Mouse (Mus musculus): ENCODE results near the gene Cops9. TPM values are rescaled to one million over a fixed set of nuclear protein-coding genes. Genes with fewer than 3 reads are reported as not detected.

Cops9 gene
- polyA plus RNA-seq, 1 experiment: 144 TPM

GRCm38 (mm10) chr1:92605482-92605881, 36.3 kb downstream of the Cops9 start, which contains the start of gene Olfr1410:
Gene Olfr1410, plus strand, starts transcription at chr1:92605782.
- H3K4me3 ChIP-seq (ENCODE audit: control insufficient read depth, insufficient read depth, low read length): no peak within 1 kb of the TSS
- no peak for DNase-seq
- no peaks in the 10 kb centered on the region for H3K27me3 ChIP-seq (ENCODE audit: control insufficient read depth, insufficient read depth, low read length)
- 90% methylated on average over 1 of the region's 1 CpGs for WGBS
- TF ChIP-seq CTCF (IDR thresholded peaks at IDR 0.05; ENCODE audit: borderline replicate concordance, control insufficient read depth, extremely low read depth, insufficient read depth, low read length, poor library complexity) (no peak), POLR2A (IDR thresholded peaks at IDR 0.05; ENCODE audit: control insufficient read depth, extremely low read depth, insufficient read depth, low read length, poor library complexity) (no peak)
- H3K27ac ChIP-seq (ENCODE audit: control insufficient read depth, insufficient read depth, low read length): no peak within 1 kb of the TSS
- H3K4me1 ChIP-seq (replicated peaks; ENCODE audit: control insufficient read depth, insufficient read depth, low read length): no peaks in the 10 kb centered on the region
- H3K36me3 ChIP-seq (ENCODE audit: control insufficient read depth, insufficient read depth, low read length): no peaks in the 10 kb centered on the region

- Histone ChIP-seq H3K4me3 (ENCODE audit: control insufficient read depth, insufficient read depth, low read length) (no peak overlapping the region), H3K4me1 (replicated peaks; ENCODE audit: control insufficient read depth, insufficient read depth, low read length) (no peaks in the 10 kb centered on the region), H3K36me3 (ENCODE audit: control insufficient read depth, insufficient read depth, low read length) (no peaks in the 10 kb centered on the region), H3K27me3 (ENCODE audit: control insufficient read depth, insufficient read depth, low read length) (no peaks in the 10 kb centered on the region), H3K27ac (ENCODE audit: control insufficient read depth, insufficient read depth, low read length) (no peak overlapping the region)
- no peak for TF ChIP-seq POLR2A (IDR thresholded peaks at IDR 0.05; ENCODE audit: control insufficient read depth, extremely low read depth, insufficient read depth, low read length, poor library complexity)
- TF ChIP-seq CTCF (IDR thresholded peaks at IDR 0.05; ENCODE audit: borderline replicate concordance, control insufficient read depth, extremely low read depth, insufficient read depth, low read length, poor library complexity): no peak
- WGBS: 90% methylated on average over 3 of the region's 3 CpGs
- no peak for DNase-seq
These were observed 45.8 kb downstream of the Cops9 start for GRCm38 (mm10) chr1:92596019-92596418.

- no peaks in the 10 kb centered on the region for H3K36me3 ChIP-seq (ENCODE audit: control insufficient read depth, insufficient read depth, low read length)
- DNase-seq: no peak
- H3K27ac ChIP-seq (ENCODE audit: control insufficient read depth, insufficient read depth, low read length): no peak within 1 kb of the TSS
- no peak within 1 kb of the TSS for H3K4me3 ChIP-seq (ENCODE audit: control insufficient read depth, insufficient read depth, low read length)
- TF ChIP-seq CTCF (IDR thresholded peaks at IDR 0.05; ENCODE audit: borderline replicate concordance, control insufficient read depth, extremely low read depth, insufficient read depth, low read length, poor library complexity): no peak
- TF ChIP-seq POLR2A (IDR thresholded peaks at IDR 0.05; ENCODE audit: control insufficient read depth, extremely low read depth, insufficient read depth, low read length, poor library complexity): no peak
- H3K27me3 ChIP-seq (ENCODE audit: control insufficient read depth, insufficient read depth, low read length): no peaks in the 10 kb centered on the region
- H3K4me1 ChIP-seq (replicated peaks; ENCODE audit: control insufficient read depth, insufficient read depth, low read length): no peaks in the 10 kb centered on the region
These were observed 47.7 kb downstream of the Cops9 start, which contains the start of gene Olfr1411 for GRCm38 (mm10) chr1:92594111-92594510. Gene Olfr1411, plus strand, starts transcription at chr1:92594411.

Other genes with a start within 250 kb of the Cops9 start
- 83.6 and 96.7 TPM in 2 replicates for gene Ndufa10, start 168.1 kb downstream of the Cops9 start, polyA plus RNA-seq (2012; rRNA removed)
- not detected in 2 replicates for gene Olfr1416, start 156.9 kb downstream of the Cops9 start, polyA plus RNA-seq (2012; rRNA removed)
- not detected in 2 replicates for gene Olfr1415, start 145.9 kb downstream of the Cops9 start, polyA plus RNA-seq (2012; rRNA removed)
- gene Olfr1414, start 123.3 kb downstream of the Cops9 start, polyA plus RNA-seq (2012; rRNA removed): not detected in 2 replicates
- gene Olfr1413, start 70.7 kb downstream of the Cops9 start, polyA plus RNA-seq (2012; rRNA removed): not detected in 2 replicates
- not detected in 2 replicates for gene Olfr1412, start 56.2 kb downstream of the Cops9 start, polyA plus RNA-seq (2012; rRNA removed)
- 0.11 TPM in 1 of 2 replicates, not detected in the other for gene Olfr1411, start 47.6 kb downstream of the Cops9 start, polyA plus RNA-seq (2012; rRNA removed)
- 0.11 and 0.23 TPM in 2 replicates for gene Olfr1410, start 36.2 kb downstream of the Cops9 start, polyA plus RNA-seq (2012; rRNA removed)
- 0.12 TPM in 1 of 2 replicates, not detected in the other for gene Olfr12, start 24.2 kb downstream of the Cops9 start, polyA plus RNA-seq (2012; rRNA removed)
- gene Otos, start 6.9 kb upstream of the Cops9 start, polyA plus RNA-seq (2012; rRNA removed): 1.6 and 2.0 TPM in 2 replicates
- 57.3 and 72.5 TPM in 2 replicates for gene Gpc1, start 189.7 kb upstream of the Cops9 start, polyA plus RNA-seq (2012; rRNA removed)

Measured in thymus, adult 2 months (tissue).